Mouse (Mus musculus) heart, embryonic 11.5 days (tissue): ENCODE results near the gene Flg. TPM values are rescaled to one million over a fixed set of nuclear protein-coding genes. Genes with fewer than 3 reads are reported as not detected.

Experiments
- ATAC-seq: fragments of 200-750 bp; cut with Nextera tagmentation; replicated peaks from 2 replicates; pipeline ENCODE4 v1.8.0; 2017; ENCODE audit warnings: moderate library complexity; ENCODE audit not compliant: insufficient number of reproducible peaks, low FRiP score, low TSS enrichment
- H3K27ac ChIP-seq: fragments of 300-500 bp; sonication (generic); 2 replicates; pipeline ENCODE4 v1.5.1; 2014; ENCODE audit warnings: mild to moderate bottlenecking, low read depth, low read length
- H3K27me3 ChIP-seq: fragments of 300-500 bp; sonication (generic); 2 replicates; pipeline ENCODE4 v1.6.1; 2014; ENCODE audit warnings: mild to moderate bottlenecking, low read length, mixed read lengths; ENCODE audit not compliant: control insufficient read depth, insufficient read depth
- H3K36me3 ChIP-seq: fragments of 300-500 bp; sonication (generic); 2 replicates; pipeline ENCODE4 v1.6.1; 2014; ENCODE audit warnings: mild to moderate bottlenecking, low read length, moderate library complexity, mixed read lengths; ENCODE audit not compliant: control insufficient read depth, insufficient read depth
- H3K4me1 ChIP-seq: fragments of 300-500 bp; sonication (generic); 2 replicates; pipeline ENCODE4 v1.6.1; 2014; ENCODE audit warnings: low read length; ENCODE audit not compliant: control insufficient read depth, insufficient read depth
- H3K4me2 ChIP-seq: fragments of 300-500 bp; sonication (generic); 2 replicates; pipeline ENCODE4 v1.6.1; 2014; ENCODE audit warnings: mild to moderate bottlenecking, moderate library complexity
- H3K4me3 ChIP-seq: fragments of 300-500 bp; sonication (generic); 2 replicates; pipeline ENCODE4 v1.5.1; 2014; ENCODE audit warnings: low read depth, low read length
- H3K9ac ChIP-seq: fragments of 300-500 bp; sonication (generic); 2 replicates; pipeline ENCODE4 v1.6.1; 2014; ENCODE audit warnings: mild to moderate bottlenecking, low read depth, low read length, moderate library complexity
- H3K9me3 ChIP-seq: fragments of 300-500 bp; sonication (generic); replicated peaks from 2 replicates; pipeline ENCODE4 v1.6.1; 2016; ENCODE audit warnings: low read length; ENCODE audit not compliant: control insufficient read depth
- WGBS: fragments of 180-500 bp; shearing (Covaris S2); extraction: QIAGEN DNeasy Blood & Tissue Kit; methylation state at CpG from one replicate; pipeline ENCODE4 v1.1.7; 2014; ENCODE audit not compliant: insufficient replicate concordance; 5-methylcytosine and 5-hydroxymethylcytosine counted together
- polyA plus RNA-seq: library from polyadenylated mRNA; unstranded; fragments of >200 nt; fragmentation: Nextera tagmentation; extraction: Ambion mirVana; gene quantifications from 2 replicates; pipeline ENCODE4 v1.2.1, GENCODE M21; 2014

Flg gene
- polyA plus RNA-seq, 1 experiment from 2014 or later, result not detected

DNA sequence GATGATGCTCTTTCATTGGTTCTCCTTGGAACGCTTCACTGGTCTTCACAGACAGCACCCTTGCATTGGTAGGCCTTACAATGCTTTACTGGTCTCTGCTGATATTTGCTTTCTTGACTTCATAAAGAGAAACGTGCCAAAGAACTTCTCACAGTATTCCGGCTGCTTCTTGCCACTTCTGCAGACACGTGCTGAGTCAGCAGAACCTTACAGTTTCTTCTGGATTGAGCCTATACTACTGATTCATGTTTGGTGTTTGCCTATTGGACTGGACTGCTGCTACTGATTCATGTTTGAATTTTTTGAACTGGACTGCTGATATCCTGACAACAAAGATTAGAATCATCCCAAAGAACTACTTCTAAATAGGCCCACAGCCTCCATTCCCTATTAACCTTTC is 66.7 kb downstream of the Flg start:
- H3K36me3 ChIP-seq, result no peaks in the 10 kb centered on the region
- ATAC-seq, result no peak
- H3K9ac ChIP-seq, result no peak overlapping the region
- H3K27me3 ChIP-seq, result no peaks in the 10 kb centered on the region
- no peak overlapping the region for H3K4me3 ChIP-seq
- no peaks in the 10 kb centered on the region for H3K4me1 ChIP-seq
- no peak overlapping the region for H3K4me2 ChIP-seq
- H3K27ac ChIP-seq, result no peak overlapping the region
- WGBS, result 79% methylated on average over 4 of the region's 4 CpGs
- no peaks in the 10 kb centered on the region for H3K9me3 ChIP-seq

Other genes with a start within 250 kb of the Flg start
- gene Gm4858, start 204.7 kb upstream of the Flg start, polyA plus RNA-seq, result not detected in 2 replicates
- gene Crnn, start 128.7 kb upstream of the Flg start, polyA plus RNA-seq, result not detected in 2 replicates
- not detected in 2 replicates for gene Flg2, start 76.2 kb upstream of the Flg start, polyA plus RNA-seq
- not detected in 2 replicates for gene Hrnr, start 46.2 kb downstream of the Flg start, polyA plus RNA-seq
- not detected in 2 replicates for gene Rptn, start 120.2 kb downstream of the Flg start, polyA plus RNA-seq
- gene Tchh, start 168.8 kb downstream of the Flg start, polyA plus RNA-seq, result 0.54 and 0.76 TPM in 2 replicates
- gene Tchhl1, start 195.2 kb downstream of the Flg start, polyA plus RNA-seq, result not detected in 2 replicates
- gene S100a11, start 247.0 kb downstream of the Flg start, polyA plus RNA-seq, result 733 and 790 TPM in 2 replicates